Mouse (Mus musculus): Measurements from ENCODE around the gene Tmem95.

- TF ChIP-seq CTCF (IDR thresholded peaks at IDR 0.05; ENCODE audit: low read depth) (peak; percentile 65), EP300 (optimal IDR thresholded peaks at IDR 0.05) (no peak)
These were observed 5.2 kb upstream of the Tmem95 start for GRCm38 (mm10) chr11:69883066-69883465.
